Mouse (Mus musculus): Measurements from ENCODE around the gene Rtel1. TPM values are rescaled to one million over a fixed set of nuclear protein-coding genes. Genes with fewer than 3 reads are reported as not detected.

Gene Rtel1
- polyA plus RNA-seq, 1 experiment from 2014 or later: 71.4 TPM

- peaks cover 6% of the 10 kb centered on the region; the same call in 1 of the 2 replicates for H3K4me1 ChIP-seq
- H3K36me3 ChIP-seq: peaks cover 9% of the 10 kb centered on the region
- no peaks in the 10 kb centered on the region for H3K27me3 ChIP-seq (ENCODE audit: low read depth, poor library complexity, severe bottlenecking)
- no peaks in the 10 kb centered on the region for H3K9me3 ChIP-seq (replicated peaks)
- no peak overlapping the region for H3K4me3 ChIP-seq
- no peak for DNase-seq (ENCODE audit: low spot score)
- WGBS: 28% methylated on average over 1 of the region's 1 CpGs
- H3K27ac ChIP-seq (replicated peaks): no peak overlapping the region
Measured at GRCm38 (mm10) chr2:181401497-181401896, 82.0 kb downstream of the Rtel1 start.

DNA sequence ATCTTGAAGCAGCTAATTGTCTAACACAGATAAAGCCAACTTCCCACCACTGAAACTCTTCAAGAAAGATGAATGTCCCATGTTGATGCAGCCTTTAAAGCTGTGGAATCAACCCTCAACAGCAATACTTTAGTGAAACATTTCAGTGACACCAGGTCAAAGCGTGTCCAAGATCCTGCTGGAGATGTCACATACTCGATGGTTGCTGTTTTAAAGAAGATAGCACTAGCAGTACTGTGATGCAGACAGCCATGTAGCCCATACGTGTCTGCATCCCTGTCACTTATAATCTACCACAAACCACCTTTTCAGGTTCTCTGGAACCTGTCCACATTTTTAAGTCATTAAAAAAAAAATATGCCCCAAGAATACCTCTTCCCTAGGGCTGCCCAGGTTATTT, 84.2 kb downstream of the Rtel1 start:
- WGBS: 90% methylated on average over 3 of the region's 3 CpGs
- Histone ChIP-seq H3K27ac (replicated peaks) (no peak overlapping the region), H3K36me3 (peaks cover 19% of the 10 kb centered on the region), H3K9me3 (replicated peaks) (no peaks in the 10 kb centered on the region), H3K4me3 (no peak overlapping the region), H3K27me3 (ENCODE audit: low read depth, poor library complexity, severe bottlenecking) (no peaks in the 10 kb centered on the region), H3K4me1 (peaks cover 6% of the 10 kb centered on the region; the same call in 1 of the 2 replicates)
- no peak for DNase-seq (ENCODE audit: low spot score)

Other genes with a start within 250 kb of the Rtel1 start
- 3.5 and 9.7 TPM in 2 replicates for gene Kcnq2, start 184.4 kb upstream of the Rtel1 start, polyA plus RNA-seq (2016; fragmentation: Nextera tagmentation; extraction: Ambion mirVana)
- gene Eef1a2, start 162.7 kb upstream of the Rtel1 start, polyA plus RNA-seq (2016; fragmentation: Nextera tagmentation; extraction: Ambion mirVana): 0.29 TPM in 1 of 2 replicates, not detected in the other
- gene Ppdpf, start 132.5 kb upstream of the Rtel1 start, polyA plus RNA-seq (2016; fragmentation: Nextera tagmentation; extraction: Ambion mirVana): 375 and 418 TPM in 2 replicates
- gene Ptk6, start 117.0 kb upstream of the Rtel1 start, polyA plus RNA-seq (2016; fragmentation: Nextera tagmentation; extraction: Ambion mirVana): 0.07 TPM in 1 of 2 replicates, not detected in the other
- 0.10 and 0.20 TPM in 2 replicates for gene Srms, start 106.6 kb upstream of the Rtel1 start, polyA plus RNA-seq (2016; fragmentation: Nextera tagmentation; extraction: Ambion mirVana)
- 0.10 and 0.15 TPM in 2 replicates for gene Fndc11, start 99.7 kb upstream of the Rtel1 start, polyA plus RNA-seq (2016; fragmentation: Nextera tagmentation; extraction: Ambion mirVana)
- gene Helz2, start 77.7 kb upstream of the Rtel1 start, polyA plus RNA-seq (2016; fragmentation: Nextera tagmentation; extraction: Ambion mirVana): 0.62 and 0.78 TPM in 2 replicates
- gene Gmeb2, start 31.7 kb upstream of the Rtel1 start, polyA plus RNA-seq (2016; fragmentation: Nextera tagmentation; extraction: Ambion mirVana): 18.1 and 21.8 TPM in 2 replicates
- 133 and 240 TPM in 2 replicates for gene Stmn3, start 5.2 kb upstream of the Rtel1 start, polyA plus RNA-seq (2016; fragmentation: Nextera tagmentation; extraction: Ambion mirVana)
- 45.0 and 50.5 TPM in 2 replicates for gene Zgpat, start 45.2 kb downstream of the Rtel1 start, polyA plus RNA-seq (2016; fragmentation: Nextera tagmentation; extraction: Ambion mirVana)
- gene Arfrp1, start 45.7 kb downstream of the Rtel1 start, polyA plus RNA-seq (2016; fragmentation: Nextera tagmentation; extraction: Ambion mirVana): 79.2 and 85.6 TPM in 2 replicates
- 26.0 and 32.2 TPM in 2 replicates for gene Lime1, start 60.3 kb downstream of the Rtel1 start, polyA plus RNA-seq (2016; fragmentation: Nextera tagmentation; extraction: Ambion mirVana)
- 16.8 and 19.0 TPM in 2 replicates for gene Zbtb46, start 139.7 kb downstream of the Rtel1 start, polyA plus RNA-seq (2016; fragmentation: Nextera tagmentation; extraction: Ambion mirVana)
- gene Abhd16b, start 173.5 kb downstream of the Rtel1 start, polyA plus RNA-seq (2016; fragmentation: Nextera tagmentation; extraction: Ambion mirVana): 0.07 TPM in 1 of 2 replicates, not detected in the other
- gene Tpd52l2, start 177.4 kb downstream of the Rtel1 start, polyA plus RNA-seq (2016; fragmentation: Nextera tagmentation; extraction: Ambion mirVana): 164 and 167 TPM in 2 replicates
- 95.6 and 110 TPM in 2 replicates for gene Dnajc5, start 200.7 kb downstream of the Rtel1 start, polyA plus RNA-seq (2016; fragmentation: Nextera tagmentation; extraction: Ambion mirVana)

All from midbrain, embryonic 10.5 days (tissue).